Mouse (Mus musculus) hindbrain, embryonic 13.5 days (tissue): ENCODE data around the gene Macrod2. TPM values are rescaled to one million over a fixed set of nuclear protein-coding genes. Genes with fewer than 3 reads are reported as not detected.

Experiments used
- ATAC-seq: fragments of 200-750 bp; cut with Nextera tagmentation; 2 replicates; pipeline ENCODE4 v1.8.0; 2017; ENCODE audit warnings: moderate TSS enrichment; ENCODE audit not compliant: low FRiP score
- H3K27ac ChIP-seq: fragments of 300-500 bp; sonication (generic); 2 replicates; pipeline ENCODE4 v1.5.1; 2015; ENCODE audit warnings: inconsistent platforms, mild to moderate bottlenecking, moderate library complexity
- H3K27me3 ChIP-seq: fragments of 300-500 bp; sonication (generic); 2 replicates; pipeline ENCODE4 v1.6.1; 2015; ENCODE audit warnings: mild to moderate bottlenecking, inconsistent platforms
- H3K36me3 ChIP-seq: fragments of 300-500 bp; sonication (generic); 2 replicates; pipeline ENCODE4 v1.6.1; 2015; ENCODE audit warnings: mild to moderate bottlenecking, inconsistent platforms
- H3K4me1 ChIP-seq: fragments of 300-500 bp; sonication (generic); replicated peaks from 2 replicates; pipeline ENCODE4 v1.6.1; 2015; ENCODE audit warnings: inconsistent platforms
- H3K4me2 ChIP-seq: fragments of 300-500 bp; sonication (generic); 2 replicates; pipeline ENCODE4 v1.6.1; 2015; ENCODE audit warnings: inconsistent platforms, mild to moderate bottlenecking, moderate library complexity
- H3K4me3 ChIP-seq: fragments of 300-500 bp; sonication (generic); 2 replicates; pipeline ENCODE4 v1.5.1; 2015; ENCODE audit warnings: mild to moderate bottlenecking, inconsistent platforms
- H3K9ac ChIP-seq: fragments of 300-500 bp; sonication (generic); 2 replicates; pipeline ENCODE4 v1.6.1; 2015; ENCODE audit warnings: mild to moderate bottlenecking, inconsistent platforms
- H3K9me3 ChIP-seq: fragments of 300-500 bp; sonication (generic); 2 replicates; pipeline ENCODE4 v1.6.1; 2016; ENCODE audit warnings: inconsistent platforms
- WGBS: fragments of 180-500 bp; shearing (Covaris S2); methylation state at CpG from one replicate; pipeline ENCODE4 v1.1.7; 2015; 5-methylcytosine and 5-hydroxymethylcytosine counted together
- polyA plus RNA-seq: library from polyadenylated mRNA; unstranded; fragments of >200 nt; fragmentation: Nextera tagmentation; extraction: Ambion mirVana; gene quantifications from 2 replicates; pipeline ENCODE4 v1.2.1, GENCODE M21; 2015

Macrod2 gene
- polyA plus RNA-seq, 1 experiment from 2014 or later: 74.7 TPM

DNA sequence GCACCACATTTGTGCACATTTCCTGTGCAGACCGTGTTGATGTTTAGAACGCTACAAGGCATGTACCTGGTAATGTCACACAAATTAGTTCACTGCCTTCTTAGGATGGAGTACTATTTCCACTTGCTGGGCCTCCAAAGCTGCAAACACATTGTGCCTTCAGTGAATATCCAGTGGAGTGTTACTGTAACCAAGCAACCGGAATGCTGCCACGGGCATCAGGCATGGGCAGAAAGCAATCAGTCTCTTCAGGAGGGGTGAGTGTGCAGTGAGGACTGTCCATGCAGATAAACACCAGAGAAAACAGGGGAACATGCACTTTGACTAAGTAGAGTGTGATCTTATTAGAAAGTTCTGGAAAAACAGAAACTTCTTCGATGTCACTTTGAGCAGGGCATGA is 1792.3 kb downstream of the Macrod2 start:
- Histone ChIP-seq H3K4me3 (no peak overlapping the region), H3K36me3 (no peaks in the 10 kb centered on the region), H3K4me1 (peaks cover 12% of the 10 kb centered on the region), H3K9ac (no peak overlapping the region), H3K9me3 (no peaks in the 10 kb centered on the region), H3K27me3 (no peaks in the 10 kb centered on the region), H3K27ac (no peak overlapping the region), H3K4me2 (no peak overlapping the region; the same call in 1 of the 2 replicates)
- WGBS: 30% methylated on average over 5 of the region's 5 CpGs
- ATAC-seq: peak; percentile 95

DNA sequence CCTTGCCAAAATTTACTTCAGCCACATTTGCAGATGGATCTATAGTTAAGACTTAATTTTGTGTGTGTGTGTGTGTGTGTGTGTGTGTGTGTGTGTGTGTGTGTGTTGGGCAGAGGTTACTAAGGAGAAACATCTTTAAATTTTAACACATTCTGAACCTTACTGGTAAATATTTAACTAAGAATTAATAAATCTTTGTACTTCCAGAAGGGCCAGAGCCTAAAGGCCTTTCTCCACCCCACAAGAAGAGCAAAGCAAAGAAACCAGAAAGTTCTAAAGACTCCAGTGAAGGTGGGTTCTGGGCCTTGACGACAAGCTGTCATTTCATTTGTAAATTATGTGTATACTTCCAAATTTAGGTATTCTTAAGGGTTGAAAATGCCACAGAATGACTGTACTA is 1822.3 kb downstream of the Macrod2 start:
- H3K9ac ChIP-seq: no peak overlapping the region
- no peaks in the 10 kb centered on the region for H3K4me1 ChIP-seq
- 83% methylated on average over 1 of the region's 1 CpGs for WGBS
- H3K27ac ChIP-seq: no peak overlapping the region
- H3K4me3 ChIP-seq: no peak overlapping the region
- H3K27me3 ChIP-seq: no peaks in the 10 kb centered on the region
- H3K9me3 ChIP-seq: no peaks in the 10 kb centered on the region
- H3K4me2 ChIP-seq: no peak overlapping the region
- ATAC-seq: no peak
- no peaks in the 10 kb centered on the region for H3K36me3 ChIP-seq

DNA sequence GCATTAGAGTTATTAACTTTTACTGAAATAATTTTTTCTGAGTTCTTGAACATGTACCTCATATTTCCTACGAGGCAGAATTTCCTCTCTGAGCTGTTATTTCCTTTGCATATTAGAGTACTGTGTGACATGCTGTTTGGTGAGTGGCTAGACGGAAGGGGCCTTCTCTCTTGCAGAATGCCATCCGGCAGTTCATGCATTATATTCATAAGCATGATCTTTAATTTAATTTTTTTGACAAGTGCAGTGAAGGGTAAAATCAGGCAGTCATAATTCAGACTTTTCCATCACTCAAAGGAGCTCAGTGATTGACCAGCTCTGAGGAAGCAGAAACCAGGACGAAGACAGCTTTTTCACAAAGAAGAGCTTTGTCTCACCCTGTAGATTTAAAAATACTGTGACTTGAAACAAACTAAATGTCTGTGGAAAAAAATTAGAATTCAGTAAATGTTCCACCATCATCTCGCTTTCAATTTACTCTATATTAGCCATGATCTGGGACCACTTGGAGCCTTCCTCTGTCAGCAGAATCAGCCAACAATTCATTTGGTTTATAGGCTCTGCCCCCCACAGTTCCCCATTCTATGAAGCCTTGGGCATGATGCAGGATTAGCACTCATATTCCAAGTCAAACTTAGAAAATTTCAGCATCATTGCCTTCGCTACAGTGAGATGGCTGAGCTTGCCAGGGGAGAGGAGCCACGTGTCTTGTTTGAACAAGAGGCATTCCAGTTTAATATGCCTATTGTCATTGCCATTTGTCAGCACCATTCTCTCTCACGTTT is 1827.2 kb downstream of the Macrod2 start:
- Histone ChIP-seq H3K9ac (no peak overlapping the region), H3K27me3 (no peaks in the 10 kb centered on the region), H3K9me3 (no peaks in the 10 kb centered on the region), H3K4me3 (no peak overlapping the region), H3K36me3 (no peaks in the 10 kb centered on the region), H3K27ac (0 out of 2 replicates have a peak overlapping the region, but pooled peaks have one; percentile 35), H3K4me2 (no peak overlapping the region), H3K4me1 (no peaks in the 10 kb centered on the region)
- no peak for ATAC-seq
- WGBS: 55% methylated on average over 8 of the region's 8 CpGs

- no peak overlapping the region for H3K27ac ChIP-seq
- 67% methylated on average over 5 of the region's 5 CpGs for WGBS
- ATAC-seq: no peak
Observed at GRCm38 (mm10) chr2:142222926-142223325, 1827.8 kb downstream of the Macrod2 start.

GRCm38 (mm10) chr2:142230985-142231549 is 1836.0 kb downstream of the Macrod2 start:
- H3K4me1 ChIP-seq: no peaks in the 10 kb centered on the region
- H3K36me3 ChIP-seq: no peaks in the 10 kb centered on the region
- H3K27ac ChIP-seq: no peak overlapping the region
- ATAC-seq: no peak
- H3K9me3 ChIP-seq: no peaks in the 10 kb centered on the region
- 86% methylated on average over 4 of the region's 4 CpGs for WGBS
- no peak overlapping the region for H3K4me3 ChIP-seq
- no peaks in the 10 kb centered on the region for H3K27me3 ChIP-seq
- H3K9ac ChIP-seq: no peak overlapping the region
- no peak overlapping the region for H3K4me2 ChIP-seq

More at GRCm38 (mm10) chr2:142222926-142223325, 1827.8 kb downstream of the Macrod2 start:
- H3K4me2 ChIP-seq: no peak overlapping the region
- H3K9me3 ChIP-seq: no peaks in the 10 kb centered on the region
- H3K9ac ChIP-seq: no peak overlapping the region
- H3K4me3 ChIP-seq: no peak overlapping the region
- H3K4me1 ChIP-seq: no peaks in the 10 kb centered on the region
- no peaks in the 10 kb centered on the region for H3K36me3 ChIP-seq
- no peaks in the 10 kb centered on the region for H3K27me3 ChIP-seq

- H3K4me2 ChIP-seq: no peak overlapping the region
- H3K4me3 ChIP-seq: no peak overlapping the region
- no peak overlapping the region for H3K9ac ChIP-seq
- no peaks in the 10 kb centered on the region for H3K36me3 ChIP-seq
- WGBS: 91% methylated on average over 9 of the region's 9 CpGs
- no peaks in the 10 kb centered on the region for H3K9me3 ChIP-seq
- H3K27me3 ChIP-seq: no peaks in the 10 kb centered on the region
- ATAC-seq: no peak
- no peaks in the 10 kb centered on the region for H3K4me1 ChIP-seq
- H3K27ac ChIP-seq: no peak overlapping the region
Observed at GRCm38 (mm10) chr2:142232828-142233227, 1837.7 kb downstream of the Macrod2 start.

GRCm38 (mm10) chr2:142243483-142243882 is 1848.4 kb downstream of the Macrod2 start:
- no peaks in the 10 kb centered on the region for H3K27me3 ChIP-seq
- no peak for ATAC-seq
- H3K4me3 ChIP-seq: no peak overlapping the region
- H3K27ac ChIP-seq: no peak overlapping the region
- H3K9me3 ChIP-seq: no peaks in the 10 kb centered on the region
- WGBS: 90% methylated on average over 4 of the region's 4 CpGs
- H3K4me2 ChIP-seq: no peak overlapping the region
- no peaks in the 10 kb centered on the region for H3K36me3 ChIP-seq
- H3K4me1 ChIP-seq: no peaks in the 10 kb centered on the region
- H3K9ac ChIP-seq: no peak overlapping the region

DNA sequence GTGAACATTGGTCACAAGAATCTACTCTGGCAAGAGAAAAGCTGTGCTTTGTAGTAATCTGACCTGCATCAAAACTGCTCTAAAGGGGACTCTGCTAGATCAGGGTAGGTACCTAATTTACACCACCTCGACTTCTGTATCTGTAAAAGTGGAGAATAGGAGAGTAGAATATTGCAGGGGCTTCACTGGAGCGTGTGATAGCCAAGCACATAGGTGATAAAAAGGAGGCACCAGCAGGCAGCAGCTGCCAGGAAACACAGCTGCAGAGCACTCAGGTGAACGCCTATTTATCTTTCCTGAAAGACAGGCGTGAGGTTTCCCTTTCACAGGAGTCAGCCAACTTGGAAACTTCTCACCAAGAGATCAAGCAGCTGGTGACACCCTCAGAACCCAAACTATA is 1855.3 kb downstream of the Macrod2 start:
- Histone ChIP-seq H3K9me3 (no peaks in the 10 kb centered on the region), H3K27ac (no peak overlapping the region), H3K27me3 (no peaks in the 10 kb centered on the region), H3K36me3 (no peaks in the 10 kb centered on the region), H3K4me2 (no peak overlapping the region), H3K4me1 (peaks cover 8% of the 10 kb centered on the region; the same call in 1 of the 2 replicates), H3K9ac (no peak overlapping the region), H3K4me3 (no peak overlapping the region)
- WGBS: 76% methylated on average over 4 of the region's 4 CpGs
- ATAC-seq: no peak

DNA sequence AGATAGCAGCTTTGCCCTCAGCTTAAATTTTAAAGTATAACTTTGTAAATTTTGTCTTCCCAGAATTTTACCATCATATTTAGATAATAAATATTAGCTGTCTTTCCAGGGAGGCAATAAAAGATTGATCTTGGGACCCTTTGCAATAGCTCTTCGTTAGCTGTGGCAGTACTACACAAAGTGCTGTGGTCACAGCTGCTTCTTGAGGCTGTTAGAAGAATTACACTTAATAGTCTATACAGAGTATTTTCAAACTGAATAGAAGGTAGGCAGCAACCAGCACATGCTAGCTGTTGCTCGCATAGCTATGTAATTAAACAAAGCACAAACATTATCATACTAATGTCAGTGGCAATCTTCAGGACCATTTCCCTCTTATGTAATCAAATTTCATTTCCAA is 1856.4 kb downstream of the Macrod2 start:
- H3K27me3 ChIP-seq: no peaks in the 10 kb centered on the region
- no peaks in the 10 kb centered on the region for H3K9me3 ChIP-seq
- H3K9ac ChIP-seq: no peak overlapping the region
- H3K36me3 ChIP-seq: no peaks in the 10 kb centered on the region
- H3K4me3 ChIP-seq: no peak overlapping the region
- no peak overlapping the region for H3K4me2 ChIP-seq
- peaks cover 8% of the 10 kb centered on the region; the same call in 1 of the 2 replicates for H3K4me1 ChIP-seq
- 78% methylated on average over 2 of the region's 2 CpGs for WGBS
- no peak for ATAC-seq
- H3K27ac ChIP-seq: no peak overlapping the region

GRCm38 (mm10) chr2:142253913-142254312 is 1858.8 kb downstream of the Macrod2 start:
- WGBS: 16% methylated on average over 11 of the region's 11 CpGs
- Histone ChIP-seq H3K27me3 (no peaks in the 10 kb centered on the region), H3K27ac (no peak overlapping the region), H3K4me3 (no peak overlapping the region), H3K36me3 (no peaks in the 10 kb centered on the region), H3K4me1 (peaks cover 8% of the 10 kb centered on the region; the same call in 1 of the 2 replicates), H3K4me2 (peak overlapping the region; percentile 38), H3K9ac (no peak overlapping the region), H3K9me3 (no peaks in the 10 kb centered on the region)
- ATAC-seq: peak; percentile 84

DNA sequence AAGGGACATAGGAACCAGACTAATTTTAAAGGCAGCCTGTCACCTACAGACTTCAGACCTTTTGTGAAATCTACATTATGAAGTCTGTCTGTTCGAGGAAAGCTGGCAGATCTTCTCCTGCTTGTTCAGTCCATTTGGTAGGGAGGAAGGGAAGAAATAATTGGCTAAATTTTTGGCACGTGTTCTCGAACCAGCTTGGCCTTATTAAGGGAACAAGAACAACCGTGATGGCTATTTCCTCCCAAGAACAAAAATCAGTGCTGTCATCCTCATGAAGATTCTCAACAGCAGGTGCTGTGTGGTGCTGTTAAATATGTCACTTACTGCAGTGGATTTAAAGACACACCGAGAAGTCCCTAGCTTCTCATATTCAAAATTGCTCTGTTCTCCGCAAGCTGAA is 1859.5 kb downstream of the Macrod2 start:
- Histone ChIP-seq H3K27ac (no peak overlapping the region), H3K27me3 (no peaks in the 10 kb centered on the region), H3K4me2 (no peak overlapping the region), H3K4me3 (no peak overlapping the region), H3K9ac (no peak overlapping the region), H3K9me3 (no peaks in the 10 kb centered on the region), H3K4me1 (peaks cover 8% of the 10 kb centered on the region; the same call in 1 of the 2 replicates), H3K36me3 (no peaks in the 10 kb centered on the region)
- WGBS: 86% methylated on average over 6 of the region's 6 CpGs
- ATAC-seq: no peak

GRCm38 (mm10) chr2:142257501-142257900 is 1862.4 kb downstream of the Macrod2 start:
- H3K27me3 ChIP-seq: no peaks in the 10 kb centered on the region
- H3K9ac ChIP-seq: no peak overlapping the region
- WGBS: 90% methylated on average over 1 of the region's 1 CpGs
- H3K27ac ChIP-seq: no peak overlapping the region
- no peak for ATAC-seq
- H3K4me3 ChIP-seq: no peak overlapping the region
- no peaks in the 10 kb centered on the region for H3K36me3 ChIP-seq
- no peak overlapping the region for H3K4me2 ChIP-seq
- H3K4me1 ChIP-seq: peaks cover 8% of the 10 kb centered on the region; the same call in 1 of the 2 replicates
- no peaks in the 10 kb centered on the region for H3K9me3 ChIP-seq

GRCm38 (mm10) chr2:142261046-142261445 is 1865.9 kb downstream of the Macrod2 start:
- no peak overlapping the region for H3K27ac ChIP-seq
- ATAC-seq: no peak
- H3K27me3 ChIP-seq: no peaks in the 10 kb centered on the region
- 94% methylated on average over 6 of the region's 6 CpGs for WGBS
- H3K4me2 ChIP-seq: no peak overlapping the region
- H3K9ac ChIP-seq: no peak overlapping the region
- H3K9me3 ChIP-seq: no peaks in the 10 kb centered on the region
- H3K36me3 ChIP-seq: no peaks in the 10 kb centered on the region
- H3K4me1 ChIP-seq: no peaks in the 10 kb centered on the region
- H3K4me3 ChIP-seq: no peak overlapping the region
